Mouse (Mus musculus): ENCODE results near the gene Caskin2.
"Not testable (repeated sequence)": the region's sequence is repeated elsewhere in the genome, so short reads cannot be mapped to it uniquely, and the experiment has no call there.

The Caskin2 gene

GRCm38 (mm10) chr11:115813507-115814296 lies at the start of gene Caskin2:
Gene Caskin2 (minus strand): TSS chr11:115813639.
- DNase-seq (ENCODE audit: low spot score) = peak; percentile 91

DNA sequence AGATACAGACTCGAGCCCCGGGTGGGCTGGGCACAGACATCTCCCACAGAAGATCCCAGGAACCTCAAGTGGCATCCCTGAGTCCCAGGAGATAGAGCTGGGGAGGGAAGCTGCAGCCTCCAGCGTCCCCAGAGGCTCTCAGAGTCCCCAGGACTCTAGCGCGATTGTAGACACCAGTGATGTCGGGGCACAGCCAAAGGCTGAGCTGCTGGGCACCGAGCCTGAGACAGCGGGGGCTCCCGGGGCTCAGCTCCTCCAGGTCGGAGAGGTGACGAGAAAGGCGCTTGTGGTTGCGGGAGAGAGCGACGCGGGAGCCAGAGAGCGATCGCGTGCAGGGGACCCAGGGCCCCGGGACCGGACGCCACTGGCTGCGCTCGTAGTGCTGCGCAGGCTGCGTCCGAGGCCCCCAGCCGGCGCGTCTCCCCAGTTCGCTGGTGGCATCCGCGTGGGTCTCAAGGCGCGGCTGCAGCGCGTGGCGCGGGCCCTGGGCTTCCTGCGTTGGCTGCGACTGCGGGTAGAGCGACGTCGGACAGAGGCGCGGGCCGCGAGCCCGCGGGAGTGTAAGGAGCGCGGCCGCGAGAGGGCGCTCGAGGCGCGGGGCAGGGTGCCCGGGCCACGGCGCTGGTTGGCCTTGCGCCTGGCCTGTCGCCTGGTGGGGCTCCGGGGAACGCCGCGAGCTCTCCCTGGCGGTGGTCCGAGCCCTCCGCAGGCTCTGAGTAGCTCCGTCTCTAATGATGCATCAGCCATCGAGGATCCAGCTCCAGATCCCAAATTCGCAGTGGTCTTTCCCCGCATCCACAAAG lies 45.9 kb upstream of the Caskin2 start:
- DNase-seq (ENCODE audit: low spot score) = peak; percentile 95

GRCm38 (mm10) chr11:115858354-115858753 lies 44.9 kb upstream of the Caskin2 start, which contains the start of gene Myo15b:
Gene Myo15b (plus strand): TSS chr11:115858406.
- DNase-seq (ENCODE audit: low spot score) = no peak

DNA sequence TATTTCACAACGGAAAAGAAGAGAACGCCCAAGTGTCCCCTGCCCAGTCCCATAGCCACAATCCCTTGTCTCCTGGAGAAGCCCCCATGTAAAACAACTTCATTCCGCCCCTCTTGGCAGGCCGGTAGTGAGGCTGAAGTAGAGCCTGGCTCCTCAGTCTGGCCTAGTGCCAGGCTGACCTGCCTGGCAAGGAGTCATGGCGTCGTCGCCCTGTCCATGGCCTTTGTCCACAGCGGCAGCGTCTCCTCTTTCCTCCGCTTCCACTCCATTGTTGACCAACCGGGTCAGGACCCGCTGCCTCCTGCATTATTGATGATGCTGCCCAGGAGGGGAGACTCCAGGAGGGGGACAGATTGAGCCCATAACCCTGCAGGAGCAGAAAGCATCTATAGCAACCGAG lies 44.5 kb upstream of the Caskin2 start:
- no peak for DNase-seq (ENCODE audit: low spot score)

- not testable (repeated sequence) for DNase-seq (ENCODE audit: low spot score)
These were observed 43.7 kb upstream of the Caskin2 start for GRCm38 (mm10) chr11:115857146-115857545.

DNA sequence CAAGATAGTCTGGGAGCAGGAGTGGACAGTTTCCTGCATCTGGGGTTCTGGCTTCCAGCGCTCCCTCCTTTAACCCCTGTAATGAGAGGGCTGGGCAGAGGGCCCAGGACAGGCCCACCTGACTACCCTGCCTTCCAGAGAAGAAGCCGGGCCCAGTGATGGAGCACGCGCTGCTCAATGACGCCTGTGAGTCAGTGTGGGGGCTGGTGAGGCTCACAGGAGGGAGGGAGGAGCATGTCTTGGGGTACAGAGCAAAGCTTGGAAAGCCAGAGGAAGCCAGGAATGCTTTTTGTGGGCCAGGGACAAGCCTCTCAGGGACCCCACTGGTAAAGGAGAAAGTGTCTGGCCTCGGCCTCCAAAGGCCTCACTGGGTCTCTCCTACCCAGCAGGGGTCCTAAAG lies 41.2 kb upstream of the Caskin2 start:
- no peak for DNase-seq (ENCODE audit: low spot score)

DNA sequence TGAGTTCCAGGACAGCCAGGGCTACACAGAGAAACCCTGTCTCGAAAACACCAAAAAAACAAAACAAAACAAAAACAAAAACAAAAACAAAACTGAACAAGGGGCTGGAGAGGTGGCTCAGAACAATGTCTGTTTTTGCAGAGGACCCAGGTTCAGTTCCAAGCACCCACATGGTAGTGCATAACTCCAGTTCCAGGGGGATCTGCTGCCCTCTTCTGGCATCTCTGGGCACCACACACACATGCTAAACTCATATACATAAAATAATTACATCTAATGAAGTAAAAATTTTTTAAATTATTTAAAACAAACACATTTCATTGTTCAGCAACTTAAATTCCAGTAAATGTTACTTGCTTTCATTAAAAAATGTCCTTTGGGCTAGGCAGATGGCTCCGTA lies 32.4 kb upstream of the Caskin2 start:
- DNase-seq (ENCODE audit: low spot score) = no peak

DNA sequence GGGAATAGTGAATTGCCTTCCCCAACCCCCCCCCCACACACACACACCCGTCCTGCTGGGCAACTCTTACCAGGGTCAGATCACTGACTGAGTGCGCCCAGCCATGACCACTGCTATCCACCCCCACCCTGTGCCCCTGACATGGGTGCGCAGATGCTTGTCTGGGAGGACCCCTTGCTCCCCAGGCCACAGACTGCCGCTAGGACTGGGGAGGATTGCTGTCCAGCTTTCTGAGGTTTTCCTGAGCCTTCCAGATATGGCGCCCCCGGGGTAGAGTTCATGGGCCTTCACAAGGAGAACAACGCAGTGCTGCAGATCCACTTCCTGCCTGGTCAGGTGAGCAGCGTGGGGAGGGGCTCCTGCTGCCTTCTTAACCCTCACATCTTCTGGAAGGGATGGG lies 30.8 kb upstream of the Caskin2 start:
- DNase-seq (ENCODE audit: low spot score) = no peak

- DNase-seq (ENCODE audit: low spot score) = no peak
These were observed 30.4 kb upstream of the Caskin2 start for GRCm38 (mm10) chr11:115843891-115844239.

DNA sequence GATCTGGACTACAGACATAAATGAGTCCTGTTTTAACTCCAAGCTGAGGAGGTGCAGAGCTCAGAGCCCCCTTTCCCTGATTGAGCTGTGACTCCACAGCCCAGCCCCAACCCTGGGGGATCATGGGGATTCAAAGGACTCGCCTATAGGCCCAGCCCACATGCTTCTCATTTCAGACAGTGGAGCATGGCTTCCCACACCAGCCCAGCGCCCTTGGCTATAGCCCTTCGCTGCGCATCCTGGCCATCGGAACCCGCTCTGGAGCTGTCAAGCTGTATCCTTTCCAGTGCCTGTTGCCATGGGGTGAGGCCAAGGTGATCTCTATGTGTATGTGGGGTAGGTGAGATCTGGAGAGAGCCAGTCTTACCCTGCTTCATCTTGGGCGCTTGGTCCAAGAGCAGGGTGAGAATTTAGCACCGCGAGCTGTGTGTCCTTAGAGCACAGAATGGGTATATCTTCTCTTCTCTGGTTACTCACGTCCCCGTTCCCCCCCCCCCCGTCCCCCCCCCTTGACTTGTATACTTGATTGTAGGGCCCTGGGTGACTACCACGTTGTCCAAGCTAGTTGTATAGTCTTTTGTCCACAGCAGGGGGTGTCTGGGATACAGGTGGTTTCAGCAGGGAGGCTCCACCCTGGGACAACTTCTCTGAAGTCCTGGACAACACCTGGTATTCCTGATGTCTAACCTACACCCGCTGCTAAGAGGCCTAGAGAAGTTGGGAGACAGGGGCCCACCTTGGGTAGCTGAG lies 29.9 kb upstream of the Caskin2 start:
- DNase-seq (ENCODE audit: low spot score) = no peak

DNA sequence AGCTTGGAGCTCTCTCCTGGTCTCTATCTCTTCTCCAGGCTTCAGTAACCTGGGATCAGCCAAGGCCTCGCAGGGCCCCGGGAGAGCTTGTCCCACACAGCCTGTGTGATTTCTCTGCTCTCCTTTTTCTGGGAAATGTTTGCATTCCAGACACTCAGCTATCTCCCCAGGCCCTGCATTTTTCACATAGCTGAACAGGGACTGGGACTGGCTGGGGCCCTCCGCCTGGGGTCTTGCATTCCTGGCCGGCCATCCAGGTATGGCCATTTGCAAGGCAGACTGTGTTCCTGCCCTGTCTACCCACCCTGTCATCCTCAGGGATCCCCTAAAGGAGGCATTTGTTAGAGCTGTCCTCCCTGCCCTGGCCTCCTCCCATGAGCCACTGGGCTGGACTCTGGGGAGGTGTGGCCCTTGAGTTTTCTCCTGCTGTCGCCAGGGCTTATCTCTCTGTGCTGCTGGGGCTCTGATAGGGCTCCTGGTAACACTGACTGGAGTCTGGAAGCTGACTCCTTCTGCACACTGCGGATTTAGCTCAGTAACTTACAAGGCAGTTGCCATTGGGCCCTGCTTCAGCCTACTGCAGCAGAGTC lies 28.6 kb upstream of the Caskin2 start:
- no peak for DNase-seq (ENCODE audit: low spot score)

GRCm38 (mm10) chr11:115841044-115841443 lies 27.6 kb upstream of the Caskin2 start:
- DNase-seq (ENCODE audit: low spot score) = no peak

DNA sequence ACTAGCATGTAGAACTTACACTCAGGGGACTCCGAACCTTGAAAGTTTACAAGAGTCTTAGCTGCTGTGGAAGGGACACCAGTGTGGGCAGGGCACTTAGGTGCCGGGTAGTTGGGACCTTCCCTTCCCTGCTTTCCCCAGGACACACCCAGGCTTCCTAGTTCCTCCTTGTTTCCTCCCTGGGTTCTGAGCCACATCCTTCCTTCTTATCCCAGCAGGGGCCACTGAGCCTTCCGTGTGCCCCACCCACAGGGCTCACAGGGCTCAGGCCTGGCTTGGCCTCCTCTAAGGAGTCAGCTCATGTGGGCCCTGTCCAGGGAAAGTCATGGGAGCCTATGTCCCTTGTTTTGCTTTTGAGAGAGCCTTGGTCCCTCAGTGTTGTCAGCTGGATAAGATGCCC lies 26.3 kb upstream of the Caskin2 start:
- no peak for DNase-seq (ENCODE audit: low spot score)

- DNase-seq (ENCODE audit: low spot score) = no peak
These were observed 25.5 kb upstream of the Caskin2 start for GRCm38 (mm10) chr11:115838895-115839311.

DNA sequence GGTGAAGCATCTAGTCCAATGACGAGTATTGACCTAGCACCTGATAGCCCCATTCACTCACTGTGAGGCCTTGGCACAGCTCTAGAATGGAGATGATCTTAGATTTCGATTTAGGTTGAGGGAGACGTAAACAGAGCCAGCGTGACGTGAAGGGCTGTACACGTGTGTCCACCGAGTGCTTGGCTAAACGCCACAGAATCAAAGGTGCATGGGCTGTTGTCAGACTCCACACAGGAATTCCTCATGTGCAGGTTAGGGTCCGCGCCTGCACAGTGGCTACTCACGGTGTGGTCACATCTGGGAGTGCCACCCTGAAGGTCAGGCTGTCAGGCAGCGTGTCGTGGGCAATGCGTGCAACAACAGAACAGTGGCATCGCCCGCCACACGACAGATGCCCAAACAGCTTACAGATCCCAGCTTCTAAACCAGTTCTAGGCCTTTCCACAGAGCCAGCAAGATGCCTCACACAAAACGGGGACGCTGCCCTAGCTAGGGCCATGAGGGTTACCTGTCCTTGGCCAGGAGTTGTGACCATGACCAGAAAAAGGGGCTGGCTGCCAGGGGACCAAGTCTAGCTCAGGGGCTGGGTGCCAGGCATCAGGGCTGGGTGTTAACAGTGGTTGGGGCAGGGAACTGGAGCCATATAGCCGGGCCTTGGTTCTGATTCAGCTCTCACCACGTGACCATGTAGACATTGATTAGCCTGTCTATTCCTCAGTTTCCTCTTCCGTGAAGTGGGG lies 24.3 kb upstream of the Caskin2 start:
- no peak for DNase-seq (ENCODE audit: low spot score)

DNA sequence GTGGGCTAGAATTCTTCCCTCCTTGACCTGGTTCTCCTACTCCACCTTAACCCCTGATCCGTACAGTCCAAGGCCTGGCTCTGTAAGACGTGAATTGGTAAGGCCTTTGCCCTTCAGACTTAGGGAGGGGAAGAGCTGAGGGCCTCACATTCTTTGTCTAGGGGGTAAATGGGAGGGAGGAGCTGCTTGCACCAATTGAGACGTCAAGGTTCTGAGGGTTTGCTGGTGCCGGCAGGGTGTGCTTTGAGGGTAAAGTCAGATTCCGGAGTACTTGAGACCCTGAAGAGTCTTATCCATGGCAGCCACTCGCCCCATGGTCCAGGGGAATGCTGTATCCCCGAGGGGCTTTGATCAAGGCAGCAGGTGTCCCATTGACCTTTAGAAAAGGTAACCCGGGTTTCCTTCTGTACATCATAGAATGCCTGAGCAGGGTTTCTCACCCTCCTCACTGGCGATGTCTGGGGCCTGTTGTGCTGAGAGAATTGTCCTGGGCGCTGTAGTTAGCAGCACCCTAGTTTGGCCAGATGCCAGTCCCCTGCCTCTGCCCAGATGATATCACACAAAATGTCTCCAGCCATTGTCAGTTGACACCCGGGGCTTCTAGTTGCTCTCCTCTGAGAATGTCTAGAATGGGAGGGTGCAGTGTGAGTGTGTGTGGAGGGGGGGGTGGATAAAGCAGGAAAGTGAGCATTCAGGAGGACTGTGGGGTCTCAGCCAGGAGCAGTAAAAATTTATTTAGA lies 23.4 kb upstream of the Caskin2 start:
- DNase-seq (ENCODE audit: low spot score) = no peak

DNA sequence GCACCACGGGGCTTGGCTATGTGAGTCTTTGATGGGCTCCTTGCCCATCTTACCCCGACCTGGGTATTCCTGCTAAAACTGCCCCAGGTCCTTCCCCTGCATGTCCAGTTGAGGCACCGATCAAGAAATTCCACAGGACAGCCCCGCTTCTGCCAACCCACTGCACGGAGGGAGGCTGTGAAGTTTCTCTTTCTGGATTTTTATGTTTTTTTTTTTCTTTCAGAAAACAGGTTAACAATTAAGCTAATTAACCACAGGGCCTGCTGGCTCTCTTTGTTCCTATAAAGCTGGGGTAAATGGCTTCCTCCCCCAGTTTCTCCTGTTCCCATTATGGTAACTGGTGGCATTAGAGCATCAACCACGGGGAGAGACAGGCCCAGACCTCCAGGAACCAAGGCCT lies 20.6 kb upstream of the Caskin2 start:
- DNase-seq (ENCODE audit: low spot score) = no peak

- no peak for DNase-seq (ENCODE audit: low spot score)
These were observed 19.6 kb upstream of the Caskin2 start for GRCm38 (mm10) chr11:115833021-115833513.

DNA sequence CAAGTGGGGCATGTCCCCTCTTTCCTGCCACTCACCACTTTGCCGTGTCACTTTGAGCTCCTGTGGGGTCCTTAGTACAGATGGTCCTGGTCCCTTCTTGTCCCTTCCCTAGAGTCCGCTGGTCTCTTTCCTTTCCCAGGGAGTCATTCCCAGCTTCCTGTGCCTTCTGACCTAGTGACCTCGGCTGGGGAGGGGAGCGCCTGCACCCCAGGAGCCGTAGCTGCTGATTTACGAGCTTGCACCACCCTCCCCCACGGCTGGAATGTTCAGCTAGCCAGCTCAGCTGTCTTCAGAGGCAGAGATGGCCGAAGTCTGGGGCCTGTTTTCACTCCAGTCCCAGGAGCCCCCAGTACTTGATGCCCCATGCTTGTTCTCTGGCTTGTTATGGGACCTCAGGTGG lies 19.1 kb upstream of the Caskin2 start:
- DNase-seq (ENCODE audit: low spot score) = no peak

DNA sequence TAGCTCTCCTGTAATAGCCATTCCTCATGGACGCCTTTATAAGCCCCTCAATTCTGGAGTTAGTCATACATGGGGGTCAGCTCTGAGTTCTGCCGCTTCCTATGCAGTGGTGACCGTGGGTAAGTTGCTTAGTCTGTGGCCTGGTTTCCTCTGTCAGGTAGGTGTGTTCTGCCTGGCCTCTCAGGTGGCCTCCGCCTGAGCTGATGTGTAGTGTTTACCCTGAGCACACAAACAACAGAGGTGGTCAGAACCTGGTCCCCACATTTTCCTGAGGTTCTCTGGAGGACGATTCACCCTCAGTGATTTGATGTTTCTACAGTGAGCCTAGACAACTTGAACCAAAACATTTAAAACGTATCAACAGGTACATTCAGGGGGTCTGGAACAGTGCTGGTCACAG lies 18.6 kb upstream of the Caskin2 start:
- no peak for DNase-seq (ENCODE audit: low spot score)

DNA sequence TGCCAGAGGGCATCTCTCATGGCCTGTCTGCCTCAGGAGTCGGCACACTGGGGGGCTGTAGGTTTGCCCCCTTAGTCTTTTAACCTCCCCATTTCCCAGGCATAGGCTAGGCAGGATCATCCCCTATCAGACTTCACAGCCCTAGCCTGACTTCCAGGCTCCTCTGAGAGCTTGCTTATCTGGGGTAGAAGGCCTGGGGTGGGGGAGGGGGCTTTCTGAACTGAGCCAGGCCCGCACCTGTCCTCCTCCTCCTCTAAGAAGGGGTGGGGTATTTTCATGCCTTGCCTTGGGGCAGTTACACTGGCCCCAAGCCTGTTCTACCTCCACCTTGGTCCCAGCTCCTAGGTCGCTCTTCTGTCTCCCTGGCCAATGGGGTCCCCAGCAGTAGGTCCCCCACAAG lies 18.1 kb upstream of the Caskin2 start:
- DNase-seq (ENCODE audit: low spot score) = no peak
